Mouse (Mus musculus): ENCODE measurements around the gene AC161166.1. TPM values are rescaled to one million over a fixed set of nuclear protein-coding genes. Genes with fewer than 3 reads are reported as not detected.
A peak's percentile ranks its signal among the peaks of the same experiment; 100 is the strongest.

AC161166.1 gene
- not detected in 2 replicates for total RNA-seq (2021)
- long read RNA-seq, result 0 reads

DNA sequence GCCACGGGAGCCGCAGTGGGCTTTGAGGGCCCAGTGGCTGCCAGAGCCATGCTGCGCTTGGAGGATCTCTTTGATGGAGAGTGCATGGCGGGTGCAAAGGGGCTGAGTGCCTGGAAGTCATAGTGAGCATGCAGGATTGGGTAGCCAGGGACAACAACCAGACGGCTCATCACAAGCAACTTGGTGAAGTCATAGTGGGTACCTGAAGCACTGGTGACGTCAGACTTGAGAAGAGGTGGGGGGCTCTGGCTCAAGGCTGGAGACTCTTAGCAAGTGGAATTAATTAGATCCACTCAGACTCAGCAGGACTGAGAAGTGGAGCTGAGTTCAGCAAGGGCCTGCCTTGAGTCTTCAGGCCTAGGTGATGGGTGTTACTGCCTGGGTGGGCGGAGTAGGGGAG is at the start of gene AC161166.1:
TSS of gene AC161166.1 (minus strand) at position 101 of the 400 bp plus-strand sequence.
- no peak for DNase-seq

DNA sequence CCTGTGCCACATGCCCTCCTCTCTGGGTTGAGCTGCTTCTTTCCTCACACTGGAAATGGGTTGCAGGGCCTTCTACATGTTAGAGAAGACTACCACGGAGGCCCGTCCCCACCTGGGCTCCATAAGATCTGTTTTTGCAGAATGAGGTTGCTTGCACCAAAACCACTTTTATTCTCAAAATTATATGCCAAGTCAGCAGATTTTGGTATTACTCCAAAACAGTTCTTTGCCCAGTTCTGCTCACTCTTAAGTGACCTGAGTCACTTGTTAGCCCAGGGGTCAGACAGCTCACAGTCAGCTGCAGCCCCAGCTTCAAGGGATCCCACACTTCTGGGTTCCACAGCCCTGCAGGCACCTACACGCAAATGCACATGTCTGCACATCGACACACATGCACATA is 49.2 kb upstream of the AC161166.1 start:
- no peak for DNase-seq

DNA sequence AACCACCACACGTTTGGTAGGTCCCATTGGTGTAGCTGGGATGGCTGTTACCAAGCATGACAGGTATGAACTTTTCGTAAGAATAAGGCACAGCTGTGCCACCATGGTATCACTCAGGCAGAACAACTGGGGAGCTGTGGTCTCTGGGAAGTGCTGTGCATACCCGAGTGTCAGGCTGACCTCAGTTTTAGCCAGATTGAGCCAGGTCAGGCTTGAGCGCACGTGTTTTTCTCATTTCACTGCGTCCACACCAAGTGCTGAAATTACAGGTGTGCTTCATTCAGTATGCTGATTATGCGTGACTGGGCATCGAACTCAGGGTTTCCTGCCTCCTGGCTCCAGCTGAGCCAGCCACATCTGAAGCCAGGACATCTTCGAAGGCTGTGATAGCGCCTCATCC is 43.5 kb upstream of the AC161166.1 start:
- no peak for DNase-seq

DNA sequence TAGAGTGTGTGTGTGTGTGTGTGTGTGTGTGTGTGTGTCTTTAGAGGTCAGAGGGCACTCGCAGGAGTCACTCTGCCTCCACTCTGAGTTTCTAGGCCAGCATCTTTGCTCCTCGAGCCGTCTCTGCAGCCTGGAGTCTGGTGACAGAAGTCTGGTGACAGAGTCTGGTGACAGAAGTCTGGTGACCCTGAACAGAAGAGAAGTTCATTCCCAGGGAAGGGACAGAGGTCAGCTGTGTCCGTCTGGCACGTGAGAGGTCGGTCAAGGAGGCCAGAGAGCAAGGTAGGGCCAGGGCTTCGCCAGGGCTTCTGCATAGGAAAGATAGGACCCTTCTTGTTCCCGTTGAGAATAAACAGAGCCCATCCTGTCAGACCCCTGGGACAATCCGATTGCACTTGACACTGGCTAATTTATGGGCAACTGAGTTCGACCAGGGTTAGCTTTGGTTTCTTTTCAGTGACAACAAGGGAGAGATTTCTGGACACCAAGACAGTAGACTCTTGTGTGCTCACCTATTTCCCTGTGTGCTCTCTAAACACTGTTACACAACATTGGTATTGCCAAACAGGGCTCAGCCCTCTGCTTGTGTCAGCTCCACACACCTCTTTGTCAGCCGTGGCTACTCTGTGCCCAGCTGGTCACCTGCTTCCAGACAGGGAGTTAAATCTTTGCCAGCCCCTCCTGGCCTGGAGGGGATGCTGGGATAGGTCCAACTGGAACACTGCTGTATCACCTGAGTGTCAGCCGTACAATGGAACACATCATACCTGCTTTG is 39.9 kb upstream of the AC161166.1 start:
- no peak for DNase-seq

DNA sequence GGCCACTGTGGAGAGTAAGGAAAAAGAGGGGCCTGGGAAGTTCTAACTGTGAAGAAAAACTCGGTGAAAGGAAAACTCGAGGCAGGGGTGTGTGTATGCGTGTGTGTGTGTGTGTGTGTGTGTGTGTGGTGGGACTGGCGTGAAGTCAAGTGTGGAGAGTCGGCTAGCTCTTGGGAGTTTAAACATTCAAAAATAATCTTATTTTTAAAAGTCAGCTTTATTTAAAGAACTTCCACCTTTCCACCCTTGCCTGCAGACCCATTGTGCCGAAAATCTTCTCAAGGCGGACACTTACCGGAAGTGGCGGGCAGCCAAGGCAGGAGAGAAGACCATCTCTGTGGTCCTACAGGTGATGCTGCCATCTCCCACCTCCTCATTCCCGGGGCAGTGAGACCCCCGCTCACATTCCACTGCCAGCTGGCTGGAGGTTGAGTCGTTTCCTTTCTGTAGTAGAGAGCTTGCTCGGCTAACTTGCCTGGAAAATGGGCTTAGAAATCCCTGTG is 35.3 kb upstream of the AC161166.1 start:
- DNase-seq, result no peak

DNA sequence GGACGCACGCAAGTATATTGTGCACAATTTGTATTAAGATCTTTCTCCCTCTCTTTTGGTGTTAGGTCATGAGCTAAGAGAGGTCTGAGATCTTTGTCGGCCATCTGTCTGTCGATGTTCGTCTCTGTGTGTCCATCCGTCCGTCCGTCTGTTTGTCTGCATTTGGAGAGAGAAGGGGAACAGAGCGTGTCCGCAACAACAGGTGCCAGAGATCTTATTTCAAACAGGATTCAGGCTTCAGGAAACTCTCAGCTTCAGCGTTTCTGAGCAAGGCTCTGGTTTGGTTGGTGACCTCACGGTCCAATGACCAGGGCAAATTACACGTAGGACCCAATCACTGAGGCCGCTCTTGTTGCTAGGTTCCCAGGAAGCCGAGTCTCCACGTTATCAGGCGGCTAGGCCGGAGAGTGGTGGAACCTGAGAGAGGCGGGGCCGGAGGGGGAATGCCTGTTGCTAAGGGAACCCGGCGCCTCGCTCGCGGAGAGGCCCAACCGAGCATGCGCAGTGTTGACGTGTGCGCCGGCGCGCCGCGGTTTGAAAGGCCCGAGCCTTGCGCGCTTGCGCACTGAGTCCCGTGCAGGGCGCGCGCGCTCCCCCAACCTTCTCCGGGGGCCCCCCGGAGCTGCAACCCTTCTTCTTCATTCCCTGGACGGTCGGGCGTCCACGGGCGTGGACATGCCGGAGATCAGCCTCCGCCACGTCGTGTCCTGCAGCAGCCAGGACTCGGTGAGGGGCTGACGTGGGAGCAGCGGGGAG is 34.6 kb upstream of the AC161166.1 start:
- DNase-seq, result peak; percentile 99

DNA sequence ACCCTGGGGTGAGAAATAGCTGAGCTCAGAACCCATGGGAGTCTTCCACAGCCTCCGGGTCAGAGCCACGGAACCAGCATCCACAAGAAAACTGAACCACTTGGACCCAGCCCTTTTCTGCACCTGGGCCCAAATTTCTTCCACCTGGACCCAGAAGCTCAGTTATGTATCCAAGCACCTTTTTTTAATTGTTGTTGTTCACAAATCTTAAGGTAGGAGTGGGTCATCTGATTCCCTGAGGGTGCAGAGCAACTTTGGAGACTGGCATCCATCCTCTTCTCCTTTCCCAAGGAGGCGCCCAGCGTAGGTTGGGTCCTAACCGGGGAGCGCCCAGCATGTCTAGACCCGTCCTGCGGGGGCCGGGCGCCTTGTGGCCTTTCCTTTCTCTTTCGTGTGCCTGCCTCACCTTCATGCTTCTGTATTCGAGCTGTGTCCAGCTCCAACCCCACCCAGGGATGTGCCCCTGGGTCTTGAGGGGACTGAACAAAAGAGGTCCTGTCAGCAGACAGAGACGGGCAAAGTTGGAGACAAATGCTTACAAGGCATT is 33.9 kb upstream of the AC161166.1 start, which contains the start of the genes Pinlyp and Xrcc1:
TSS of gene Pinlyp (minus strand) at position 51 of the 547 bp plus-strand sequence.
TSS of gene Xrcc1 (plus strand) at position 222 of the 547 bp plus-strand sequence.
- no peak for DNase-seq

- DNase-seq, result no peak
Measured at GRCm38 (mm10) chr7:24544506-24544905, 32.3 kb upstream of the AC161166.1 start.

GRCm38 (mm10) chr7:24539686-24540085 is 27.4 kb upstream of the AC161166.1 start:
- no peak for DNase-seq

DNA sequence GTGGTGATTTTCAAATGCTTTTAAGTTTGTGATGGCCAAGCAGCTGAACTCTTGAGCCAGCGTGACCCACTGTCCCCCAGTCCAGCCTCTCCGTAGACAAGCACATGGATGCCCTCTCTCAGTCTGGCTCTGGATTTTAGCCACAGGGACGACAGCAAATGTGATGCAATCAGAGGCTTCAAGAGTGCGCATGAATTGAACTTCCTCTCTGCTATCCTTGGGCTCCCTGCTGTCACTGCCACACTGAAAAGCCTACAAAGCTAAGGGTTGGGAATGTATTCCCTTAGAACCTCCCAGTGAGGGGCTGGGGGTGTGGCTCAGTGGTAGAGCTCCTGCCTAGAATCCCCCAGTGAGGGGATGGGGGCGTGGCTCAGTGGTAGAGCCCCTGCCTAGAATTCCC is 26.4 kb upstream of the AC161166.1 start:
- no peak for DNase-seq

DNA sequence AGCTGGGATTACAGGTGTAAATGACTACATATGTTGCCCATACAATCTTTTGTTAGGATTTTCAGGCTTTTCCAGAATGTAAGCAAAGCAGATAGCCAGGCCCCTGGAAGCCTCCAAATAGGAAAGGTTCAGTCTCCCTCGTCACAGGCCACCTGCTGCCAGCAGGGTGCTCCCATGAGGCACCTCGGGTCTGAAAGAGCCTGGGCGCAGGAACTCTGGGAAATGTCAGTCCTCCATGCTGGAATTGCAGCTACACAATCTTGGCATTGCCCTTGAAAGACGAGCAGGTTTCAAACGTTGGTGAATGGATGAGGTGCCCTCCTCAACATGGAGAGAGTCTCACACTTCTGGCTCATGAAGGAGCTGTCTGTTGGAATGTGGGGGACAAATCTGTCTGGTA is 25.9 kb upstream of the AC161166.1 start:
- peak; percentile 36 for DNase-seq

DNA sequence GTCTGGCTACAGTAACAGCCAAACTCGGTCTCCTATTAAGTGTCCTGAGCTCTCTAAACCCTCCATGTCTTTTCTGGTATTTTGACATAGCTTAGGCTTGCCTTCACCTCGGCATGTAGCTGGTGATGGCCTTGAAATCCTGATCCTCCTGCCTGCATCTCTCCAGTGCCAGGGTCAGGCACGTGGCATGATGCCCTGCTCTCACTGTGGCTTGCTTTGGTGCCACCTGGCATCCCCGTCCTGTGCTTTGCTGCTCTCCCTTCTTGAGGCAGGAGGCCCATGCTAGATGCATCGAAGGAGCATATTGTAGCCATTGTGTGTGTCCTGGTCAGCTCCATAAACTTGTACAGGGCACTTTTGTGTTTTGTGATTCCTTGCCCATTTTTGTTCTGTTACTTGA is 25.3 kb upstream of the AC161166.1 start:
- DNase-seq, result peak; percentile 34

DNA sequence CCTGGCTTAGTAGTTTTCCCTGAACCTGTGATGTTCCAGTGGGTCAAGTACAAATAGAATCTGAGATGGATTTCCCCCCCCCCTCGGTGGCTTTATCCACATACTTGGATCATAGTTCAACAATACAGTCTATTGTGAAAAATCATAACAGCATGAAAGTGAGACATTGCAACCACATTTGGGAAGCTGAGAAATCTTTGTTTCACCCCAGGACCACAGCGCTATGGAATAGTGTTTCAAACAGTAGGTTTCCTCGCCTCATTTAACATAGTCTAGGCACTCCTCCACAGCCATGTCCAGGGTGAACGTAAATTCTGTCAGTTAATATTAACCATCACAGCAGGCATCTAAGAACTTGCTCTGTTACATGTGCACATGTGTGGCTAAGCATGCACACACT is 24.8 kb upstream of the AC161166.1 start:
- DNase-seq, result no peak

DNA sequence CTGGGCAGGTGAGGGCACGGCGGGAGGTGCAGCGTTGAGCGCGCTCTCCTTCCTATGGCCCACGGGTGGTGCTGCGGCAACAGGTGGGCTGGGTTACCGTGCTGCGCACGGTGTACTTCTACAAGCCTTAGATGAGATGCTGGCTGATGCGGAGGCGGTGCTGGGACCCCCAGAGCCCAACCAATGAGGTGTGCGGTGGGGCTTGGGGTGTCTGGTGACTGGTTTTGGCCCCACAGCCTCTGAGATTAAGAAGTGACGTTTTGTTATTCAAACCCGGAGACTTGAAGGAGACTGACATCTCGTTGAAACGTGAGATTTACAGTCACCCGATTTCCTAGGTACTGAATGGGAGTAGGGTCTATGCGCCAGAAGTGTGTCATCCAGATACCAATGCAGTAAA is 22.0 kb upstream of the AC161166.1 start:
- no peak for DNase-seq

DNA sequence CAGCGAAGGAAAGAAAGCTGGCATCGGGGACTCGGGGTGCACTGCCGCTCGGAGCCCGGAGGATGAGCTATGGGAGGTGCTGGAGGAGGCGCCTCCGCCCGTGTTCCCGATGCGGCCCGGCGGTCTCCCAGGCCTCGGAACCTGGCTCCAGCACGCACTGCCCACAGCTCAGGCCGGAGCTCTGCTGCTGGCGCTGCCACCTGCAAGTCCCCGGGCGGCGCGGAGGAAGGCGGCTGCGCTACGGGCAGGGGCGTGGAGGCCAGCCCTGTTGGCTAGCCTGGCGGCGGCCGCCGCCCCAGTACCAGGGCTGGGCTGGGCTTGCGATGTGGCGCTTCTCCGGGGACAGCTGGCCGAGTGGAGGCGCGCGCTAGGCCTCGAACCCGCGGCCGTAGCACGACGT is 21.6 kb upstream of the AC161166.1 start:
- no peak for DNase-seq

- DNase-seq, result no peak
Measured at GRCm38 (mm10) chr7:24533031-24533571, 20.8 kb upstream of the AC161166.1 start.

GRCm38 (mm10) chr7:24531211-24531971 is 19.1 kb upstream of the AC161166.1 start:
- DNase-seq, result peak; percentile 76

GRCm38 (mm10) chr7:24530062-24530931 is 18.0 kb upstream of the AC161166.1 start, which contains the start of gene Irgq:
Irgq (plus strand) TSS chr7:24530689.
- DNase-seq, result peak; percentile 99

DNA sequence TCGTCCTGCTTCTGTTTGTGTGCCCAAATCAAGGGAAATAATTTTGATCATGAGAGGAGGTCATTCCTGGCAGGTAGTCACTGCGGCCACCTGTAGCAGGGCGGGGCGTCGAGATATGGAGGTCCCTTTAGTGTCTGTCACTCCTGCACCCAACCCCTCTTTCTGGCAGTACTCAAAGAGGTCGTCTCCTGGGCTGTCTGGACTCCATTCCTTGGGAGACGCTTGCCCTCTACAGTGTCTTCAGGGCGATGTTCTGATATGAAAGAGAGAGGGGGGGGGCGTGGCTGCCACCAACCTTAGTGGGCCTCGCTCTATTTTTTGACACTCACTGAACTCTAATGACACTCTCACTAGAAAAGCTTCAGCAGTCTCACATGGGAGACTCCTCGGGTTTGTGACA is 17.3 kb upstream of the AC161166.1 start:
- no peak for DNase-seq

DNA sequence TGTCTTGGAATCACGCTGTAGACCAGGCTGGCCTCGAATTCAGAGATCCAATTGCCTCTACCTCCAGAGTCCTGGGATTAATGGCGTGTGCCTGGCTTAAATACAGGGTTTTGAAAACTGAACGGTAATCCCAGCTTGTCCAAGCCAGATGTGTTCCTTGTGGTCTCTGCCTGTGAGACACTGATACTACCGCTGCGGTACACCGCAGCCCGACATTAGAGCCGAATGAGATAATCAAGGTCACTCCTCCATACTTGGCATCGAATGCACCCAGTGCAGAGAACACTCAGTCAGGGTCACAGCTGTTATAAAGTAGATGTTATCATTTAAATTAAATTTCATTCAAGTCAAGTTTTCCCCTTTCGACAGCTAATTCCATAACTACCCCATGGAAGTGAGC is 16.6 kb upstream of the AC161166.1 start:
- DNase-seq, result no peak
